Mouse (Mus musculus) heart, adult 18-20 months (tissue): ENCODE data around the gene Slc38a9. TPM values are rescaled to one million over a fixed set of nuclear protein-coding genes. Genes with fewer than 3 reads are reported as not detected.
A peak's percentile ranks its signal among the peaks of the same experiment; 100 is the strongest.
"Not testable (repeated sequence)": the region's sequence is repeated elsewhere in the genome, so short reads cannot be mapped to it uniquely, and the experiment has no call there.

Experiments
- DNase-seq, 2 experiments: peaks; one replicate each; pipeline ENCODE4 v3.0.0; 2021 to 2022; ENCODE audit warnings: mixed read lengths in 1 of 2
- total RNA-seq, 2 experiments: library from RNA; stranded (reverse); gene quantifications; 2 replicates each; pipeline ENCODE4 v1.2.3; 2021

Gene Slc38a9
- total RNA-seq, 2 experiments from 2014 or later = 9.2 to 9.3 TPM

GRCm38 (mm10) chr13:112683312-112683711, 22.8 kb downstream of the Slc38a9 start:
- no peak for DNase-seq

- no peak for DNase-seq
These were observed 23.4 kb downstream of the Slc38a9 start for GRCm38 (mm10) chr13:112683970-112684369.

DNA sequence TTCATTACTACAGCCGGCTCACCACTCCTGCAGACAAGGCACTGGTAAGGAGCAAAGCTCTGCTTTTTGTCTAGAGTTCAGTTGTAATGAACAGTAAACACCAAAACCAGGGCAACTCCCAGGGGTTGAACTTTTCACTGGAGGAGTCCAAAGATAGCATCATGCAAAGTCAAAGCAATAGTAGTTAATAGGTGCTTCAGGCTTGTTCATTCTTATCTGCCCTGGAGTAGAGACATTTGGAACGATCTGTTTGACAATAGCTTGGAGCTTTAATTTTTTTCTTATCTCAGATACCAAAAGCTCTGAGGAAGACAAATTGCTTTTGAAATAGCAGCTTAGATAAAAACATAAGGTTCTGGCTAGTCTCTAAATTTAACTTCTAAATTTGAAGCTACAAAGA, 25.6 kb downstream of the Slc38a9 start:
- DNase-seq = peak in 1 of 2 experiments; percentile 21

GRCm38 (mm10) chr13:112692870-112693553, 32.5 kb downstream of the Slc38a9 start:
- DNase-seq = no peak

DNA sequence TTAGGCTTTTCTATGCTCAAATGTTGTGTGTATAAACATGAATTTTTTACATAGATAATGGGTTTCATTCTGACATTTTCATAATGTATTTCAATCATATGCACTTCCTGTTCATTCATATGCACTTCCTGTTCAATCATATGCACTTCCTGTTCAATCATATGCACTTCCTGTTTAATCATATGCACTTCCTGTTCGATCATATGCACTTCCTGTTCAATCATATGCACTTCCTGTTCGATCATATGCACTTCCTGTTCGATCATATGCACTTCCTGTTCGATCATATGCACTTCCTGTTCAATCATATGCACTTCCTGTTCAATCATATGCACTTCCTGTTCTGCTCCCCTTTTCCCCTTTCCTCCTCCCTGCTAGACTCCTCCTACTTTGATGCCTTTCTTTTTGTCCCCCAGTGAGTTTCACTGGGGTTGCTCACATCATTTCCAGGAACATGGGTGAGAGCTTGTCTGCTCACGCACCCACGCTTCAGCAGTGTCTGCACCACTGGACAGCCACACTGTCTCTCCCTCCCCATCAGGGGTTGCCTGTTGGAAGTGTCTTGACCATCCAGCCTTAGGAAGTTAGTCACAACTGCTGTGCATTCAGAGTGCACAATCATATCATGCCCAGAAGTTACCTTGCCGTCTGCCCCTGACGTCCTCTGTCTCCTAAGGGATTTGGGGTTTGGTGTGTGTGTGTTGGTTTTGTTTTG, 35.1 kb downstream of the Slc38a9 start:
- DNase-seq = no peak

DNA sequence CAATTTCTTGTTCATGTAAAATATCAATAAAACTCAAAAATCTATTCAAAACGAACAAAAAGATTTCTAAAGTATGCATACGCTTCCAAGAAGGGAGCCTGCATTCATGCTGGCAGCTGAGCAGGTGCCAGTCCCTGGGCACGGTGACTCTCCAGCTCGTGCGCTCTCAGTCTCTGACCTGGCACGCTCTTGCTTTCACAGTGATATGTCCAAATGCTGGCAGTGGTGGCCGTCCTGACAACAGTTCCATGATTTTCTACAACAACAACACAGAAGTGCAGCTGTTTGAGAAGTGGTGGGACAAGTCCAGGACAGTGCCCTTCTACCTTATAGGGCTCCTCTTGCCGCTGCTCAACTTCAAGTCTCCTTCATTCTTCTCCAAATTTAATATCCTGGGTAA, 40.7 kb downstream of the Slc38a9 start:
- DNase-seq = peak; percentile 47 to 50

DNA sequence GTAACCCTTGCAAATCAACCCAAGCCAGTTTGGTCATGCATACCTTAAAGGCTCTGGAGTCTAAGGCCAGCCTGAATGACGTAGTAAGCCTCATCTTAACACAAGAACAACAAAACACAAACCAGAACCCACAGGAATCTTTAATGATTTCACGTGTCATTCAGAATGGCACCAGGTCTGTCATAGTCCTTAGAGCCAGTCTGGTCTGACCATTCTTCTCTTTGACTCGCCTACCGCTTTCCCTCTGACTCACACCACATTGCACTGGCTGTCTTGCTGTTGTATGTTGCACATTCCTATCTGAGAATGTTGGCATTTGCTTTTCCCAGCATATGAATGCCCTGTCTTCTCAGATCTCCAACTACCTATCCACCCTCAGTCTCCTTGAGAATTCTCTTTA, 45.8 kb downstream of the Slc38a9 start:
- no peak for DNase-seq

DNA sequence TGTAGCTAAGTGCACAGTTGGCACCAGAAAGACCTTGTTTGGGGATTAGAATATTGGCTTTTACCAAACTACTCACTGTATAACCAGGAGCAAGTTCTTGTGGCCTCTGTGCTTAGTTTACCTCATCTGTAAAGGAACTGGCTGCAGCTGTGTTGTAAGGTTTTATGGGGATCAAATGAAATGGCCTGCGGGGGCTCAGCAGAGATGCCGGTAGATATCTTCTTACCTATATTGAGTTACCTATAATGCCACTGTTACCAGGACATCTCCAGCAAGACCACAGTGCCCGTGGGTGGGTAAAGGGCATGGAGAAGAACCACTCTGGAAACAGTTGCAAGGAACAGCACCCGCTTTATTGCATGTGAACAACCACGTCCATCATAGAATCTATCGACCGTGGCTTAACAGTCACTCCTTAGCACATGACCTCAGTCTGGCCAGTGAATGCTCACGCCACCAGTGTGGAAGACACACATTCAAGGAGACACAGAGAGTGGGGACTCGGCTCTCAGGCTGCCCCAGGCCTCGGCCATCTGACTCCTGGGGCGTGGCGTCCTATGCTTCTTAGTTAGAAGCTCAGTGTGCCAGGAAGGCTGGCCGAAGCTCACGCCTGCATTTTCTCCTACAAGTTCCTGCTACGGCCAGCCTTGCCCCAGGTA, 59.7 kb downstream of the Slc38a9 start:
- no peak for DNase-seq

- DNase-seq = peak; percentile 65 to 79
These were observed 61.6 kb downstream of the Slc38a9 start for GRCm38 (mm10) chr13:112721946-112722729.

DNA sequence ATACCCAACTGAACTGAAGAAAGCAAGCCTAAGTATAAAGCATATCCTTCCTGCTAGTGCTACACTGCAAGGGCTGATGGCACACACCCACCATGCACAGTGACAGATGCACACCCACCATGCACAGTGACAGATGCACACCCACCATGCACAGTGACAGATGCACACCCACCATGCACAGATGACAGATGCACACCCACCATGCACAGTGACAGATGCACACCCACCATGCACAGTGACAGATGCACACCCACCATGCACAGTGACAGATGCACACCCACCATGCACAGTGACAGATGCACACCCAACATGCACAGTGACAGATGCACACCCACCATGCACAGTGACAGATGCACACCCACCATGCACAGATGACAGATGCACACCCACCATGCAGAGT, 63.7 kb downstream of the Slc38a9 start:
- not testable (repeated sequence) for DNase-seq

- no peak for DNase-seq
These were observed 65.5 kb downstream of the Slc38a9 start for GRCm38 (mm10) chr13:112726002-112726401.

DNA sequence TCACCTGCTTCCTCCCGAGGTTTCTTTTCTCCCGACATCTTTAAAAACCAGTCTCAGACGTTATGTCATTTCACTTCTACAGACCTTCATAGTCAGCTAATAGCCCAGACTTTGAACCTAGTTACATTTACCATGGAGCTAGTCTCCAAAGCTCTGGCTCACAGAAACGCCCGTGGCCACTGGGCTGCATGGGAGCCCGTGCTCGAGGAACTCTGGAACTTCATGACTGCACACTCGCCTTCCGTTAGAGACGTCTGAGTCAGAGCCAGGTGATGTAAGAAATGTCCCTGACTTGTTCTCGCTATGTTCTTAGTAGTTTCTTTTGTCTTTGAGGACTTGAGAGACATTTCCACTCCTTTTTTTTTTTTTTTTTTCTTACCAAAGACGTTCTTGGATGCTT, 72.8 kb downstream of the Slc38a9 start:
- DNase-seq = no peak

GRCm38 (mm10) chr13:112734906-112735713, 74.6 kb downstream of the Slc38a9 start:
- DNase-seq = peak in 1 of 2 experiments; percentile 66

GRCm38 (mm10) chr13:112736407-112736806, 75.9 kb downstream of the Slc38a9 start:
- DNase-seq = no peak

- no peak for DNase-seq
These were observed 76.6 kb downstream of the Slc38a9 start for GRCm38 (mm10) chr13:112737110-112737509.

DNA sequence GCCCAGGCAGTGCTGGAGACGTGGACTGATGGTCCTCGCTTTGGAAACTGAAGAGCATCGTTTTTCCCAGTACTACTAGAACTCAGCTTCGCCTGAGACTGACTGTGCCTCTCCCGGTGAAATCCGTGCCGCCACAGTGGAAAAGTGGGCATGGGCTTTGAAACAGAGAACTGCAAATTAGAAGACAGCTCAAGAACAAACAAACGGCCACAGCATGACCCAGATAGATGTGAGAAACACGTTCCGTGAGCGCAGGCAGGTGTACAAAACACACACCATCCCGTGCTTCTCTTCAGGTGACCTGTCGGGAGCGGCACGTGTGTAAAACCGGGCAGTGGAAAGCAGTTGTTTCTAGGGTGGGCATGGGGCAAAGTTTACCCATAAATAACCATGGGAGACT, 77.5 kb downstream of the Slc38a9 start:
- DNase-seq = no peak

DNA sequence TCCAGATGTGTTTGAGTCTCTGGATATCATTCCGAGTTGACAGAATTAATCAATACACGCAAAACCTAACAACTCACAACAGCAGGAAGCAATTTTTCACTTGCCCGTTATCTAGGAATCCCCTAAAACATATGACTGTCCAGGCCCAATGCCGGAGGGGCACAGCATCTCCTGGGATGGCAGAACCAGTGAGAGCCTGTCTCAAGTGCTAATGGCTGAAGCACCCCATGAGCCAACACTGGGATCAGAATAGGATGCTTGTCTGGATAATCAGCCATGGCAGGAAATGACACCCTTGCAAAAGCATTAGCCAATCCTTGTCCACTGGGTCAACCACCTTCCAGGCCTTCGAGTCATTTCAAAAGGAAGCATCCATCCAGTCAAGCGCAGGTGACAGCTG, 79.5 kb downstream of the Slc38a9 start:
- DNase-seq = no peak

- no peak for DNase-seq
These were observed 81.7 kb downstream of the Slc38a9 start for GRCm38 (mm10) chr13:112742076-112742830.

GRCm38 (mm10) chr13:112743647-112744046, 83.1 kb downstream of the Slc38a9 start:
- DNase-seq = no peak

- DNase-seq = peak; percentile 70 to 87
These were observed 83.7 kb downstream of the Slc38a9 start for GRCm38 (mm10) chr13:112744061-112744849.
